Mouse (Mus musculus) embryo, embryonic 9.5 days (tissue): ENCODE measurements around the gene Fcrla.

ENCODE experiments used
- DNase-seq: peaks from one replicate; pipeline ENCODE4 v3.0.0-alpha.2; 2017; ENCODE audit errors: extremely low spot score

The Fcrla gene

GRCm38 (mm10) chr1:170929245-170929644, 1.9 kb upstream of the Fcrla start:
- no peak for DNase-seq

- no peak for DNase-seq
Observed at GRCm38 (mm10) chr1:170928467-170928866, 1.1 kb upstream of the Fcrla start.

GRCm38 (mm10) chr1:170926941-170927340, 442 bp downstream of the Fcrla start:
- DNase-seq, result no peak

GRCm38 (mm10) chr1:170924485-170924884, 2.9 kb downstream of the Fcrla start:
- DNase-seq, result no peak

GRCm38 (mm10) chr1:170919308-170919707, 8.1 kb downstream of the Fcrla start:
- DNase-seq, result no peak

GRCm38 (mm10) chr1:170915657-170916056, 11.7 kb downstream of the Fcrla start:
- DNase-seq, result no peak

GRCm38 (mm10) chr1:170912891-170913615, 14.3 kb downstream of the Fcrla start, which contains the start of gene Fcrlb:
Gene Fcrlb (minus strand): TSS chr1:170912941.
- DNase-seq, result no peak

GRCm38 (mm10) chr1:170911907-170912660, 15.3 kb downstream of the Fcrla start:
- DNase-seq, result no peak

- peak; percentile 31 for DNase-seq
Observed at GRCm38 (mm10) chr1:170908341-170908740, 19.0 kb downstream of the Fcrla start.

GRCm38 (mm10) chr1:170907456-170908191, 19.8 kb downstream of the Fcrla start:
- DNase-seq, result peak; percentile 46

- DNase-seq, result no peak
Observed at GRCm38 (mm10) chr1:170907111-170907455, 20.3 kb downstream of the Fcrla start.

GRCm38 (mm10) chr1:170903485-170903884, 23.9 kb downstream of the Fcrla start:
- DNase-seq, result no peak

GRCm38 (mm10) chr1:170901536-170902238, 25.7 kb downstream of the Fcrla start:
- peak; percentile 83 for DNase-seq

- peak; percentile 11 for DNase-seq
Observed at GRCm38 (mm10) chr1:170900799-170901467, 26.4 kb downstream of the Fcrla start.

GRCm38 (mm10) chr1:170898413-170899075, 28.8 kb downstream of the Fcrla start:
- DNase-seq, result no peak

- DNase-seq, result no peak
Observed at GRCm38 (mm10) chr1:170896651-170897281, 30.6 kb downstream of the Fcrla start.

- peak; percentile 28 for DNase-seq
Observed at GRCm38 (mm10) chr1:170894603-170895602, 32.5 kb downstream of the Fcrla start.

- DNase-seq, result no peak
Observed at GRCm38 (mm10) chr1:170892279-170892678, 35.1 kb downstream of the Fcrla start.

GRCm38 (mm10) chr1:170891646-170892045, 35.7 kb downstream of the Fcrla start:
- DNase-seq, result no peak
